Mouse (Mus musculus): ENCODE measurements around the gene Utp15. TPM values are rescaled to one million over a fixed set of nuclear protein-coding genes. Genes with fewer than 3 reads are reported as not detected.

Gene Utp15
- polyA plus RNA-seq, 1 experiment from 2014 or later: 8.4 TPM

DNA sequence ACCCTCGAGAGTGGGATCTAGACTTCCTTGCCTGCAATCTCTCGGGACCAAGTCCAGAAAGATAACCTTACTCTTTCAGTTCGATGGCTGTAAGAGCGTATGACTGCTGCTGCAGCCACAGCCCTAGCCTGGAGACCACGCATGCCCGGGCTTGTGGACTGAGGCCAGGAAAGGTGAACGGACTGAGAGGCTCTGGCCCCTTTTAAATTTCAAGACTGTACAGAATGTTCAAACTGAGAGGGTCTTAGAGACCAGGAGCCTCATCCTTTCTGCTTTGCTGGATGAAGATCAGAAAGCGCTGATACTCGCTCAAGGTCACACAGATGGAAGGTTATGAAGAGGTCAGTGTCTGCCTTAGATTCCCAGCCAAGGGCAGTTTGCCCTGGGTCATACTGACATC, 61.4 kb downstream of the Utp15 start:
- H3K4me1 ChIP-seq (ENCODE audit: insufficient read depth, low read depth, low read length): no peaks in the 10 kb centered on the region
- no peaks in the 10 kb centered on the region for H3K9me3 ChIP-seq (ENCODE audit: low read length)
- no peak overlapping the region for H3K4me3 ChIP-seq (ENCODE audit: low read depth, low read length)
- ATAC-seq (no peak), DNase-seq (ENCODE audit: low spot score) (no peak)
- 50% methylated on average over 9 of the region's 9 CpGs for WGBS
- H3K9ac ChIP-seq (replicated peaks; ENCODE audit: low read depth): no peak overlapping the region
- H3K4me2 ChIP-seq (replicated peaks; ENCODE audit: low read depth, low read length): no peak overlapping the region
- no peaks in the 10 kb centered on the region for H3K27me3 ChIP-seq (replicated peaks; ENCODE audit: insufficient read depth, low read length)
- no peak overlapping the region for H3K27ac ChIP-seq (ENCODE audit: low read length)
- no peaks in the 10 kb centered on the region for H3K36me3 ChIP-seq (ENCODE audit: insufficient read depth, low read length)
- TF ChIP-seq CTCF (IDR thresholded peaks at IDR 0.05) (no peak), EP300 (IDR thresholded peaks at IDR 0.05) (no peak)

Other genes with a start within 250 kb of the Utp15 start
- 42.9 and 53.0 TPM in 2 replicates for gene Arhgef28, start 56.6 kb downstream of the Utp15 start, polyA plus RNA-seq (2015; fragmentation: Nextera tagmentation; extraction: Ambion mirVana)
- gene Ankra2, start within 50 bp of the Utp15 start, polyA plus RNA-seq (2015; fragmentation: Nextera tagmentation; extraction: Ambion mirVana): 22.1 and 24.2 TPM in 2 replicates
- gene Gm21976, start 16.8 kb upstream of the Utp15 start, polyA plus RNA-seq (2015; fragmentation: Nextera tagmentation; extraction: Ambion mirVana): 0.38 TPM in 1 of 2 replicates, not detected in the other
- gene Btf3, start 54.0 kb upstream of the Utp15 start, polyA plus RNA-seq (2015; fragmentation: Nextera tagmentation; extraction: Ambion mirVana): 499 and 511 TPM in 2 replicates
- gene Foxd1, start 91.2 kb upstream of the Utp15 start, polyA plus RNA-seq (2015; fragmentation: Nextera tagmentation; extraction: Ambion mirVana): 0.05 TPM in 2 replicates
- gene Gm10320, start 229.0 kb upstream of the Utp15 start, polyA plus RNA-seq (2015; fragmentation: Nextera tagmentation; extraction: Ambion mirVana): 1.3 and 2.0 TPM in 2 replicates

Data from lung, postnatal 0 days (tissue).